Mouse (Mus musculus) liver, embryonic 15.5 days (tissue): ENCODE data around the gene Kcna6. TPM values are rescaled to one million over a fixed set of nuclear protein-coding genes. Genes with fewer than 3 reads are reported as not detected.

Source experiments
- ATAC-seq: fragments of 200-750 bp; cut with Nextera tagmentation; 2 replicates; pipeline ENCODE4 v1.8.0; 2017; ENCODE audit warnings: moderate number of reproducible peaks, mild to moderate bottlenecking, moderate library complexity; ENCODE audit not compliant: insufficient read depth
- H3K27ac ChIP-seq: fragments of 300-500 bp; sonication (generic); replicated peaks from 2 replicates; pipeline ENCODE4 v1.5.1; 2015; ENCODE audit warnings: mild to moderate bottlenecking, inconsistent platforms
- H3K27me3 ChIP-seq: fragments of 300-500 bp; sonication (generic); 2 replicates; pipeline ENCODE4 v1.6.1; 2015; ENCODE audit warnings: mild to moderate bottlenecking, inconsistent platforms
- H3K36me3 ChIP-seq: fragments of 300-500 bp; sonication (generic); replicated peaks from 2 replicates; pipeline ENCODE4 v1.6.1; 2015; ENCODE audit warnings: moderate library complexity, mild to moderate bottlenecking, inconsistent platforms
- H3K4me1 ChIP-seq: fragments of 300-500 bp; sonication (generic); replicated peaks from 2 replicates; pipeline ENCODE4 v1.6.1; 2015; ENCODE audit warnings: inconsistent platforms
- H3K4me2 ChIP-seq: fragments of 300-500 bp; sonication (generic); 2 replicates; pipeline ENCODE4 v1.6.1; 2015; ENCODE audit warnings: moderate library complexity, mild to moderate bottlenecking, inconsistent platforms
- H3K4me3 ChIP-seq: fragments of 300-500 bp; sonication (generic); replicated peaks from 2 replicates; pipeline ENCODE4 v1.5.1; 2015; ENCODE audit warnings: mild to moderate bottlenecking, inconsistent platforms
- H3K9ac ChIP-seq: fragments of 300-500 bp; sonication (generic); 2 replicates; pipeline ENCODE4 v1.6.1; 2015; ENCODE audit warnings: moderate library complexity, mild to moderate bottlenecking, inconsistent platforms
- H3K9me3 ChIP-seq: fragments of 300-500 bp; sonication (generic); replicated peaks from 2 replicates; pipeline ENCODE4 v1.6.1; 2016; ENCODE audit warnings: inconsistent platforms
- WGBS: fragments of 180-500 bp; shearing (Covaris S2); methylation state at CpG from one replicate; pipeline ENCODE4 v1.1.7; 2015; ENCODE audit warnings: mixed read lengths; ENCODE audit not compliant: insufficient replicate concordance; 5-methylcytosine and 5-hydroxymethylcytosine counted together
- polyA plus RNA-seq: library from polyadenylated mRNA; unstranded; fragments of >200 nt; fragmentation: Nextera tagmentation; extraction: Ambion mirVana; gene quantifications from 2 replicates; pipeline ENCODE4 v1.2.1, GENCODE M21; 2015

The Kcna6 gene
- polyA plus RNA-seq, 1 experiment from 2014 or later = 0.16 TPM

DNA sequence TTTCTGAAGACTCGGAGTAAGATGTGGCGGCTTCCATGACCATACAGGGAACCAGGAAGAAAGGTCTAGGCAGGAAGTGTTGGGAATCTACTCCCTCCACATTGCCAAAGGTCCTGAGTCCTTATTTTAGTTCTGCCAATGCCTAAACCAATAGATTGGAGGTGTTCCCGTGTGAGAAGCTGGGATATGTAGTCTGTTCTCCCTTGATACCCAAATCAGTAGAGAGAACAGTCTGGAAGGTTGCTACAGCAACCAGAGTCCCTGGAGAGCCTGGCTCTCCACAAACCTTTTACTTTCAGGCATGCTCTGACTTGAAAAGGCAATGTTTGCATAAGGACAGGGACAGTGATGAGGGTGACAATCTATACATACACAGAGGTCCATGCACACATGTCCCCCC is 4.7 kb downstream of the Kcna6 start:
- no peaks in the 10 kb centered on the region for H3K36me3 ChIP-seq
- H3K4me1 ChIP-seq = no peaks in the 10 kb centered on the region
- H3K9ac ChIP-seq = no peak overlapping the region
- no peak overlapping the region for H3K27ac ChIP-seq
- ATAC-seq = no peak
- WGBS = 35% methylated on average over 3 of the region's 3 CpGs
- H3K4me2 ChIP-seq = no peak overlapping the region
- no peaks in the 10 kb centered on the region for H3K9me3 ChIP-seq
- no peak overlapping the region for H3K4me3 ChIP-seq
- peaks cover 39% of the 10 kb centered on the region for H3K27me3 ChIP-seq

DNA sequence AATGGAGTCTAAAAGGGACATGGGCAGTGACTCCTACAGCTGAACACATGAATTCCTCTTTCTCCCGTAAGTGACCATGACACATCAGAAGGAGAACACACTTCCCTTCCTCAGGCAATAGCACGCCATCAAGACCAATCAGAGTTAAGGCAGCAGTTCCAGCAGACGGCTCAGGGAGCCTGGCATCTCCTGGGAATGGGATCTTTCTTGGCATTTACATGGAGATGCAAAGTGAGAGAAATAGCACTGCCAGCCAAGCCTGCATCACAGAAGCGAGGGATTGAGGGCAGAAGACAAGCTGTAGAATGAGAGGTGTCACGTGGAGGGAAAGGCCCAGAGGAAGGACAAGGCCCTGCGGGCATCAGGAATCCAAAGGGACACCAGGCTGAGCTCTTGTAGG is 7.8 kb downstream of the Kcna6 start:
- no peak overlapping the region for H3K27ac ChIP-seq
- WGBS = 48% methylated on average over 6 of the region's 6 CpGs
- H3K4me3 ChIP-seq = no peak overlapping the region
- H3K9me3 ChIP-seq = no peaks in the 10 kb centered on the region
- H3K4me2 ChIP-seq = no peak overlapping the region
- no peak overlapping the region for H3K9ac ChIP-seq
- ATAC-seq = no peak
- H3K36me3 ChIP-seq = no peaks in the 10 kb centered on the region
- peaks cover 7% of the 10 kb centered on the region for H3K27me3 ChIP-seq
- H3K4me1 ChIP-seq = no peaks in the 10 kb centered on the region

DNA sequence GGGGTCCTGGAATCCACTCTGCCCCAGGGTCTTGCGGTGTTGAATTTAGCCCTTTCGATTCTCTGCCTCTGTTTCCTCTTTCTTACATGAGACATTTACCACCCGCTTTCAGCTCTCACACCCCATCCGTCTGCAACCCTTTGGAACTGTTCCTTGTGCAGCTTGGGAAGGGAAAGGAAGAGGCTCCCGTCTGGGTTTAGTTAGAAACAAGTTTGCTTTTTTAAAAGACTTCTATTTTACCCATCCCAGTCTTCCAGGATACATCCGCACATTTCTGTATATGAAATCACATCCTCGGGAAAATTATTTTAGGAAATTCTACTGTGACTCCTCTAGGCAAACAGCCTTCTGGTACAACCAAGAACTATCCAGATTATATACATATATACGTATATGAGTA is 11.7 kb downstream of the Kcna6 start:
- H3K27me3 ChIP-seq = no peaks in the 10 kb centered on the region
- H3K36me3 ChIP-seq = no peaks in the 10 kb centered on the region
- no peak for ATAC-seq
- 64% methylated on average over 8 of the region's 8 CpGs for WGBS
- H3K4me1 ChIP-seq = no peaks in the 10 kb centered on the region
- no peak overlapping the region for H3K4me3 ChIP-seq
- no peak overlapping the region for H3K9ac ChIP-seq
- no peak overlapping the region for H3K27ac ChIP-seq
- no peak overlapping the region for H3K4me2 ChIP-seq
- H3K9me3 ChIP-seq = no peaks in the 10 kb centered on the region

DNA sequence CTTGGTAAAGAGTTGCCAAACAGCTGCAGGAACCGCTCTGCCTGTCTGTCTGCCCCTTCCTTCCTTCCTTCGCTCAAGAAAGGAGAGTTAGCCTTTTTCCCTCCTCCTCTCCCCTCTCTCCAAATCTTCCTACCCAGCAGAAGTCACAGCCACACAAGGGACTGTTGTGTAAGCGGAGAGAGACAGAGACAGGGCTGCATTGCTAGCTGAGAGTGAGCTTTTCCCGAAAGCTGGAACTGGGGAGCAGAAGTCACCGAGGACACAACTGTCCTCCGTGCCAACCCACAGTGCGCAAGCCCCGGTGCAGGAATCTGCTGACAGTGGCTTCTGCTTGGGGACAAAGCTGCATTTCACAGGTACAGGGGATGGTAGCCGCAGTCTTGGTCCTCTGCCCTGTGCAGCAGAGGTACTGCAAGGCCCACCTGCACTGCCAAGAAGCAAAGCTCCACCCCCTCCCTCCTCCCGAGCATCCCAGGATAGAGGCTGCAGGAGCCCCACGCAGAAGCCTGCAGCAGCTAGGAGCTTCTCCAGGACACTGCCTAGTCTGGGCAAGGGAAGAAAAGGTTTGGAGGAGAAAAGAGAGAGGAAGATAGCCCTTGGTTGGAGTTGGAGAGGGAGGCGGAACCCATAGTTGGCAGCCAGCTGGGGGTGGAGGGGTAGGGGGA is 21.9 kb downstream of the Kcna6 start:
- ATAC-seq = no peak
- Histone ChIP-seq H3K4me2 (no peak overlapping the region), H3K9me3 (no peaks in the 10 kb centered on the region), H3K9ac (no peak overlapping the region), H3K36me3 (no peaks in the 10 kb centered on the region), H3K4me3 (no peak overlapping the region), H3K27ac (no peak overlapping the region), H3K4me1 (no peaks in the 10 kb centered on the region), H3K27me3 (no peaks in the 10 kb centered on the region)
- 52% methylated on average over 12 of the region's 12 CpGs for WGBS

DNA sequence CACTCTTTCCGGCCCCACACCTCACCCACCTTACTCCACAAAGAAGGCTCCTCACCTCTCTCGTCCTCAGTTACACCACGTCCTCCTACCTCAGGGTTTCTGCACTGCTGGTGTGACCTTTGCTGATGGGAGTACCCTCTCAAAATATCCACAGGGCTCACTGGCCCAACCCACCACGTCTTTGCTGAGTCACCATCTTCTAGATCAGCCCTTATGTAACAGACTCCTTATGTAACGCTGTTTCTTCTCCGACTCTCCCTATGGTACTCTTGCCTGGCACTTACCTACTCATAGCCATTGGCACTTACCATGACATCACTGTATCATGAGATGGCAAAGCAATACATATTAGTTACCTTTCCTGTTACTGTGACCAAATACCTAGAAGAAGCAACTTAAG is 27.9 kb downstream of the Kcna6 start:
- 58% methylated on average over 6 of the region's 6 CpGs for WGBS
- no peaks in the 10 kb centered on the region for H3K9me3 ChIP-seq
- H3K27me3 ChIP-seq = no peaks in the 10 kb centered on the region
- H3K4me3 ChIP-seq = no peak overlapping the region
- H3K27ac ChIP-seq = no peak overlapping the region
- H3K9ac ChIP-seq = no peak overlapping the region
- no peaks in the 10 kb centered on the region for H3K36me3 ChIP-seq
- no peaks in the 10 kb centered on the region for H3K4me1 ChIP-seq
- ATAC-seq = no peak
- H3K4me2 ChIP-seq = no peak overlapping the region

- Histone ChIP-seq H3K9me3 (no peaks in the 10 kb centered on the region), H3K27me3 (0 out of 2 replicates have a peak, but pooled peaks cover 11% of the 10 kb centered on the region), H3K4me2 (no peak overlapping the region), H3K4me3 (no peak overlapping the region), H3K4me1 (no peaks in the 10 kb centered on the region), H3K36me3 (no peaks in the 10 kb centered on the region), H3K9ac (no peak overlapping the region), H3K27ac (no peak overlapping the region)
- WGBS = 51% methylated on average over 6 of the region's 6 CpGs
- ATAC-seq = no peak
Observed at GRCm38 (mm10) chr6:126705936-126706335, 34.5 kb downstream of the Kcna6 start.

DNA sequence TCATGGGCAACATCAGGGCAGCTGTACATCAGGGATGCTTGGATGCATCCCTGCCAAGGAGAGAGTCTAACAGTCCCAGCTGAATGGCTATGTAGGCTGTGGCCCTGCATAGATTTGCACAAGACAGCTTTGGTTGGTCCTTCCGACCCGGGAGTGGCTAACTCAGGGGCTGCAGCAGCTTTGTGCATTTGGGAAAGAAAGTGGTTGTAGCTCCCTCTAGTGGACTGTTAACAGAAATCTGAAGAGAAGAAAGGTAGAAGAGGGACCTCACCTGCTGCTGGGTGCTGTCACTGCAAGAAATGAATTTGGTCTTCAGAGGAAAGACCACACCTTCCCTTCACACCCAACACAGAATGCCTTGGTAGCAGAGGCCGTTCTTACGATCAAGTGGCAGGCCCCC is 36.0 kb downstream of the Kcna6 start:
- Histone ChIP-seq H3K4me1 (no peaks in the 10 kb centered on the region), H3K27ac (no peak overlapping the region), H3K9ac (no peak overlapping the region), H3K4me3 (no peak overlapping the region), H3K27me3 (0 out of 2 replicates have a peak, but pooled peaks cover 12% of the 10 kb centered on the region), H3K9me3 (no peaks in the 10 kb centered on the region), H3K4me2 (no peak overlapping the region), H3K36me3 (no peaks in the 10 kb centered on the region)
- 20% methylated on average over 4 of the region's 4 CpGs for WGBS
- ATAC-seq = no peak

DNA sequence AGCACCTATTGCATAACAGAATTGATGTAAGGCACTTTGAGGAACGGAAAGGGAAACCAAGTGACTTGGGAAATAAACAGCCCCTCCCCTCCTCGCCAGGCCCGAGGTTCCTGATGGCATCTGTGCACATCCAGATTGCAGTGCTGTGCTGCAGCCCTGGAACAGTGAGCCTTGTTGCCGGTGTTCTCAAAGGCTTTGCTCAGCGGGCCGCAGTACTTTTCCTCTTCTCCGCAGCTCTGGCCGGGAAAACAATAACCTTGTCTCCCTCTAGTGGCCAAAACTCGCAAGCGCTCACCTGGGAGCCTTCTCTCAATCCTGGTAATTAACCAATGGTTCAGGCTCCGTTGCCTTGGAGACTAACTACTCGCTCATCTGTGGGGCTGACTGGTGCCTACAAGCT is 38.4 kb downstream of the Kcna6 start:
- no peak for ATAC-seq
- no peaks in the 10 kb centered on the region for H3K9me3 ChIP-seq
- H3K27ac ChIP-seq = no peak overlapping the region
- 3% methylated on average over 12 of the region's 12 CpGs for WGBS
- peak overlapping the region; percentile 22; the same call in 1 of the 2 replicates for H3K4me3 ChIP-seq
- H3K4me1 ChIP-seq = no peaks in the 10 kb centered on the region
- peak overlapping the region; percentile 46 for H3K4me2 ChIP-seq
- 0 out of 2 replicates have a peak, but pooled peaks cover 12% of the 10 kb centered on the region for H3K27me3 ChIP-seq
- no peak overlapping the region for H3K9ac ChIP-seq
- H3K36me3 ChIP-seq = no peaks in the 10 kb centered on the region

- no peak overlapping the region for H3K4me3 ChIP-seq
- ATAC-seq = no peak
- H3K9ac ChIP-seq = no peak overlapping the region
- H3K36me3 ChIP-seq = no peaks in the 10 kb centered on the region
- no peak overlapping the region for H3K27ac ChIP-seq
- no peaks in the 10 kb centered on the region for H3K9me3 ChIP-seq
- H3K27me3 ChIP-seq = 0 out of 2 replicates have a peak, but pooled peaks cover 12% of the 10 kb centered on the region
- no peaks in the 10 kb centered on the region for H3K4me1 ChIP-seq
- 70% methylated on average over 23 of the region's 23 CpGs for WGBS
- H3K4me2 ChIP-seq = no peak overlapping the region
Observed at GRCm38 (mm10) chr6:126701196-126701595, 39.3 kb downstream of the Kcna6 start.

GRCm38 (mm10) chr6:126699995-126700394 is 40.5 kb downstream of the Kcna6 start:
- H3K27ac ChIP-seq = no peak overlapping the region
- H3K9me3 ChIP-seq = no peaks in the 10 kb centered on the region
- ATAC-seq = no peak
- H3K4me1 ChIP-seq = no peaks in the 10 kb centered on the region
- no peaks in the 10 kb centered on the region for H3K36me3 ChIP-seq
- H3K27me3 ChIP-seq = 0 out of 2 replicates have a peak, but pooled peaks cover 12% of the 10 kb centered on the region
- H3K4me2 ChIP-seq = no peak overlapping the region
- H3K9ac ChIP-seq = no peak overlapping the region
- H3K4me3 ChIP-seq = no peak overlapping the region
- 50% methylated on average over 5 of the region's 5 CpGs for WGBS

DNA sequence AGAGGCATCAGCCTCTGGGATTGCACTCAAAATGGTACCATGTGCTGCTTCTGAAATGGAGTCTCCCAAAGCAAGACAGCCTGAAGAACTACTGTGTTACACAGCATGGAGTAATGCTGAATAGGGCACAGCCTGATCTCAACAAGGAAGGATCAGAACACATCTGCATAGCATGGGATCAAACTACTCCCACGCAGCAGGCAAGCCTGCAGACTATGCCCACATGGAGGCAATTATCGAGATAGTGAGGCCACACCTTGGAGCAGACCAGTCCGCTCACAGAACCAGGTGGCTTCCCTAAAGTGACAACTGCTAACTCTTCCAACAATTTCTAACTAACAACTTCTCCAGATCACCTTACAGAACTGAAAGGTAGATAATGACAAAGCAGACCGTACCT is 53.4 kb downstream of the Kcna6 start:
- H3K4me1 ChIP-seq = no peaks in the 10 kb centered on the region
- H3K27me3 ChIP-seq = no peaks in the 10 kb centered on the region
- no peak overlapping the region for H3K4me3 ChIP-seq
- no peaks in the 10 kb centered on the region for H3K9me3 ChIP-seq
- no peak overlapping the region for H3K27ac ChIP-seq
- ATAC-seq = no peak
- H3K4me2 ChIP-seq = no peak overlapping the region
- 69% methylated on average over 4 of the region's 4 CpGs for WGBS
- H3K9ac ChIP-seq = no peak overlapping the region
- H3K36me3 ChIP-seq = no peaks in the 10 kb centered on the region

- no peak overlapping the region for H3K4me2 ChIP-seq
- H3K36me3 ChIP-seq = no peaks in the 10 kb centered on the region
- H3K27ac ChIP-seq = no peak overlapping the region
- ATAC-seq = no peak
- no peak overlapping the region for H3K4me3 ChIP-seq
- no peaks in the 10 kb centered on the region for H3K27me3 ChIP-seq
- no peak overlapping the region for H3K9ac ChIP-seq
- H3K9me3 ChIP-seq = no peaks in the 10 kb centered on the region
- 56% methylated on average over 3 of the region's 3 CpGs for WGBS
- H3K4me1 ChIP-seq = no peaks in the 10 kb centered on the region
Observed at GRCm38 (mm10) chr6:126685135-126685534, 55.3 kb downstream of the Kcna6 start.
